Mouse (Mus musculus): ENCODE measurements at regions not wholly inside any gene's neighbourhood (a gene's known extent, or its start where the extent isn't known, plus 50 kb on each side); places are given as distances from the start of the nearest gene placed in this dataset.

GRCm38 (mm10) chr2:48260299-48260698, 553.6 kb upstream of the Acvr2a start:
- DNase-seq, result no peak

Data from layer of hippocampus, adult 9-11 months (tissue).